Mouse (Mus musculus): ENCODE results near the gene Cpd.

DNA sequence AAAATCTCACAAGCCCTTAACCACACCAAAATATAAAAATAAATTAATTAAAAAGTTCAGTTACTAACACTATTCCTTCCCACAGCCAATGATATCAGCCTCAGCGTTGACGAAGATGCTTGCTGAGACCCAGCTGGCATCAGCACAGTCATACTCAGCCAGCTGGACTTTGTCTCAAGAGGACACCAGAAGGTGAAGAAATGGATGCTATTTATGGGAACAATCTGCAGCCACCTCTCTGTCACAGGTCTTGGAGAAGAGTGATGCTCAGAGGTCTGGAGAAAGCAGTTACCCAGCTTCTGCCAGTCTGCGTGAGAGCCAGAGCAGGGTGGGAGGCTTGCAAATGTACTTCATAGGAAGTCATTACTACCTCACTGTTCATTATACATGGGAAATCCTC, 14.4 kb upstream of the Cpd start:
- TF ChIP-seq CTCF (conservative IDR thresholded peaks at IDR 0.05; ENCODE audit: low read length) = no peak
- TF ChIP-seq POU5F1 (IDR thresholded peaks at IDR 0.05; ENCODE audit: borderline replicate concordance, low read length) = no peak
- no peak for TF ChIP-seq NANOG (IDR thresholded peaks at IDR 0.05; ENCODE audit: borderline replicate concordance, low read length)
